Mouse (Mus musculus) adrenal gland, postnatal 14 days (tissue): ENCODE data around the gene Pknox1. TPM values are rescaled to one million over a fixed set of nuclear protein-coding genes. Genes with fewer than 3 reads are reported as not detected.
"Not testable (repeated sequence)": the region's sequence is repeated elsewhere in the genome, so short reads cannot be mapped to it uniquely, and the experiment has no call there.

Source experiments
- DNase-seq: peaks from one replicate; pipeline ENCODE4 v3.0.0; 2021; ENCODE audit warnings: mixed read lengths
- total RNA-seq: library from RNA; stranded (reverse); gene quantifications from 2 replicates; pipeline ENCODE4 v1.2.3, GENCODE M21; 2021

Gene Pknox1
- total RNA-seq, 1 experiment from 2014 or later, result 22.1 TPM

DNA sequence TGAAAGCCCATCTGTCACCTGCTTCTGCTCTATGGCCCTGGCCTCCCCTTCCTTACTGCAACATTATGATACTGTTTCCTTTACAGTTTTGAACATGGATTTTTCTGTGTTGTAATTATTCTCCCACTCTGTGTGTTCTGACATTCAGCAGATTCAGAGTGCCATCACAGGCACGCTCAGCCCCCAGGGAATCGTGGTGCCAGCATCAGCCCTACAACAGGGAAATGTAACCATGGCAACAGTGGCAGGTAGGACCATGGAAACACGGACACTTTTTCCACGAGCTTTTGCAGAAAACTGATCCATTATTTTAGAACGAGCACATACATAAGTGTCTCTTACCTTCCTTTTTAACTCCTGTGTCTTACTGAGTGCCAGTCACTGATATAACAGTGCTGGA, 30.5 kb downstream of the Pknox1 start:
- DNase-seq, result no peak

DNA sequence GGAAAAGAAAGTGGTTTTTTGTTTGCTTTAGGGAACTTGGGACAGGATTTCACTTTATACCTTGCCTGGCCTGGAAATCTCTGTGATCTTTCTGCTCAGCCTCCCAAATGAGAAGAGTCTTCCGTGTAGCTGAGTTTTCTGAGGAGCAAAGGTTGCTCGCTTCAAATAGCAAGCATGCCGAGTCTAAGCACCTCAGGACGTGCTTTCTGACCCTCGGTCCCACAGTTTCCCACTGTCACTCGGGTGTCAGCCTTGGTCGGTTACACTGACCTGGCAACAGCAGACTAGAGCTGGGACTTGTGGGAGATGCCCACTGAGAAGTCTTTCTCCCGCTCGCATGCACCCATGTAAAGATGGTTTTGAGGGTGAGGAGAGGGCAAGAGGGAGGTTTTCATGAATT, 33.4 kb downstream of the Pknox1 start:
- DNase-seq, result no peak

DNA sequence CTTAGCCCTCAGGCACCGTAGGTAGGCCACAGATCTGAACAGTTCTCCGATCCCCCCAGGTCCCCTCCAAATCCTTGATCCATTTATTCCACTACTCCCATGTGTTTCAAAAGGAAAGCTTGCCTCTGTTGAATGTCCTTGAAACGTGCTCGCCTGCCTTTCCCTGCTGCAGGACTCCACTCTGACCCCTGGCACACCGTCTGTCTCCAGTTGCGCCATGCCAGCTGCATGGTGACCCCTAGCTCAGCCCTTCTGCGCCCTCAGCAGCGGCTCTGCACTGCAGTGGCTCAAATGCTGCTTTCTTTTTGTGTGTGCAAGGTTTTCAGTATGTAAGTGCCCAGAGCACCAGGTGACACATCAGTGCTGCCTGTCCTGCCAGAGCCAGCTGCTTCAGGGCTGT, 34.1 kb downstream of the Pknox1 start:
- peak; percentile 49 for DNase-seq

DNA sequence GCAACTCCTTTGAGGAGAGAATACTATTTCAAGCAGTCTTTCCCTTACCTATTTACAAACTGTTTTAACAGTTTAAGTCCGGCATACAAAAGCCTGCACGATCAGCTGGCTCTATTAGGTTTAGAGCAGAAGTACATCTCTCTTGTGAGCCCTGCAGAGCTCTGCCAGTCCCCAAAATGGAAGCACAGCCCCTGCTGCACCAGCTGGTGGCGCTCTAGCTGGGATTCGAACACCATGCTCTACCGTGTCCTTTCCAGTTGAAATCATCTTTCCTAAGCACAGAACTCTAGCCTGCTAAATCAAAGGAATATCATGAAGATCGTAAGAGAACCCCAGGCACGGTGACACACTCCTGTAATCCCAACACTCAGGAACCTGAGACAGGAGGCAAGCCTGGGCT, 41.9 kb downstream of the Pknox1 start:
- no peak for DNase-seq

DNA sequence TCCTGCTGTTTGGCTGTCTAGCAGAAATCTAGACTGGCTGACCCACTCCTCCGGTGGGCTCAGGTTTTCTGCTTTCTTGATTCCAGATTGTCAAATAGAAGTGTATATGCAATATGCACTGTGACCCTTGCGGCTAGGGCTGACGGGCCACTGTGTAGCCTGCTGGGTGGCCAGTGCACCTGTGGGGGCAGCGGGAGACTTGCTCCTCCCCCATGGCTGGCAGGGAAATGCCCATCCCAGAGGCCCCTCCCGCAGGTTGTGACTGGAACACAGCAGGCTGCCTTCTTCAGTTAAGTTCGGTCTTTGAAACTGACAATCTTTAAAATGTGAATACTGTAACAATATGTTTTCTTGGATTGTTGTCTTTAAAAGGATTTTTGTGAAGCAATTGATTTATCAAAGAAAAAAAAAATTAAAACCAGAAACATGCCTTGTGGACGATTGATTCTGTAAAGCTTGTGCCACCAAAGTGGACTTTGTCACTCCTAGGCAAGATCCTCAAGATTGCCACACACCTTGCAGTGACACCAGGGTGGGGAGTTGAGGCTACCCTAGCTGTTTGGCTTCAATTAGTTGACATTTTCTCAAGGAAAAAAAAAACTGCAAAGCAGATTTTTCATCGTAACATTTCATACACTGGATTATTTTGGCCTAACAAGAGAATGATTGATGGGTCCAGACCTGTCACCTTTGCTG, 42.9 kb downstream of the Pknox1 start:
- DNase-seq, result no peak

DNA sequence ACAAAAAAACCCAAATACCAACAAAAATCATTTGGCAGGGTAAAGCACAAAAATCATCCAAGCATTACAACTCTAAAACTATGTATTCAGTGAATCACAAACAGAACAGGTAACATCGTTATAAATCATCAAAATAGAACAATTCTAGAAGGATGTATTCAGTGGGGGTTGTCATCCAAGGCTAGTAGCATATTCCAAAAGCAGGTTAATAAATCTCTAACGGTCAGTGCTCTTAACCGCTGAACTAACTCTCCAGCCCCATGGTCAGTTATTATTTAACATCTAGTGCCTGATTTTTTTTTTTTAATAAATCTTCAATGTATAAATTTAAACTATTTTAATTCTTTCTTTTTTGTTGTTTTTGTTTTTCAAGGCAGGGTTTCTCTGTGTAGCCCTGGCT, 44.6 kb downstream of the Pknox1 start:
- not testable (repeated sequence) for DNase-seq

DNA sequence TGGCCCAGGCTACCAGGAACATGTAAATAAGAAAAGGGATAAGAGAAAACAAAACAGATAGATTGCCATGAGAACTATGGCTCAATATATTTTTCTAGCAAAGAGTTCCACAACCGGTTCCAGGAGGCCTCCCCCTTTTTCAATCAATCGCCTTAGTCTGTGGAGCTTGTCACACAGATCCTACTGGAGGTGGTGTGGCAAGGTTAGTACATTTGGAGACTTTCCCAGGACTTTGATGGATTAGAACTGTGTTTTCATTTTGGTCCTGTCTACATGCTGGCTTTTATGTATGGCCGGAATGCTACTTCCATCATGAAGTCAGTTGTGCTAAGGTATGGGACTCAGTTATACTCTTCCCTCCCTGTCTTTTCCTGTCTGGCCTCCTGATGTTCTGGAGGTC, 45.4 kb downstream of the Pknox1 start:
- no peak for DNase-seq

DNA sequence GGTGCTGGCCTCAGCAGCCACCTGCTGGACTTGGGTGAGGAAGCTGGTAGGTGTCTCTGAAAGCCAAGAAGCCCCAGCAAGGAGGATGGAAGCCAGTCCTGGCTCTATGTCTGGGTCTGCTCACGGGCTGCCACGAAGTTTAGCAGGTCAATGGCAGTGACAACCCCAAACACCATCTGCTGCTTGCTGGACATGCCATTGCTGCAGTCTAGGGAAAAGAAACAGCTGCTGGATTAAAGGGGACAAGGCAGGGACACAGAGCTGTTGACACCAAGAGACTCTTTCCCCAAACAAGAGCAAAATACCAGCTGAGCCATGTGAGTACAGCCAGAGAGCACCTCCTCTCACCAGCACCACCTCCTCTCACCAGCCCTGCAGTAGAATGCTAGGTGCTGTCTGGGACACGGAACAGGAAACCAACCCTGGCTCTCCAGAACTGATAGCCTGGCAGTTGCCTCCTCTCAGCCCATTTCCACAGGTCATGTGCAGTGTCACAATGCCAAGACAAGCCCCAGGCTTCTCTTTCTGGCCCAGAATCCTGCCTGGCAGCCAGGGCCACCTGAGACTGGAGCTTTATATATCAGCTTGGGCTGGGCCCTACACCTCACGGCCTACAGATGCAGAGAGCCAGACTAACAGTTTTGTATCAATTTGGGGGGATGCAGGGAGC, 48.7 kb downstream of the Pknox1 start:
- DNase-seq, result peak; percentile 23

DNA sequence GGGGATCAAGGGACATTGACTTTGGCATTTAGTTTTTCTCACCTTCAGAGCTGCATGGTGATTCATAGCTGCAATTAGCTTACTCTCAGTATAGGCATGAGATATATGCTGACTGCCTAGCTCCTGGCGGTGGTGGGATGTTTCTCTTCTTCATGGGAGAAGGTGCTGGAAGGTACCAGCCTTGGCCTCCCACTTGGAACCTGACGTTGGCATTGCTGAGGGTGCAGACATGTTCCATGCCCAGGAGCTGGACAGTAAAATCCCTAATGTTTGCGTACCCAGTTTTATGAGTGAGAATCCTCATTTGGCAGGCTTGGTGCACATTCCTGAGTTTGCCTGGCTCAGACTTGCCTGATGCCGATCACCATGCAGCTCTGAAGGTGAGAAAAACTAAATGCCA, 58.6 kb downstream of the Pknox1 start:
- DNase-seq, result no peak

DNA sequence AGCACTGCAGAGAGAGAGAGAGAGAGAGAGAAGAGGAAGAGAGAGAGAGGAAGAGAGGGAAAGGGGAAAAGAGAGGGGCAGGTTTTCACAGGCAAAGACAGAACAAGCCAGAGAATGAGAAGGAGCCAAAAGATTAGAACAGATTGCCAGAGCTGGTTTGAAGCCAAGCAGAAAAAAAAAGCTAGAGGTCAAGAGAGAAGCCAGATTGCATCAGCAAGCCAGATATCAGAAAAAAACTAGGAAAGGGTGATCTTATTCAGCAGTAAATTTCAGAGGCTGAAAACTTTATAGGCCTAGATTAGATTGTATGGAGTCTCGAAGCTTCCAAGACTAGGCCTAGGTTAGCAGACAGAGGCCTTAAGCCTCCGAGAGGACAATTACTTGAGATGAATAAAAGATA, 63.4 kb downstream of the Pknox1 start:
- DNase-seq, result no peak

DNA sequence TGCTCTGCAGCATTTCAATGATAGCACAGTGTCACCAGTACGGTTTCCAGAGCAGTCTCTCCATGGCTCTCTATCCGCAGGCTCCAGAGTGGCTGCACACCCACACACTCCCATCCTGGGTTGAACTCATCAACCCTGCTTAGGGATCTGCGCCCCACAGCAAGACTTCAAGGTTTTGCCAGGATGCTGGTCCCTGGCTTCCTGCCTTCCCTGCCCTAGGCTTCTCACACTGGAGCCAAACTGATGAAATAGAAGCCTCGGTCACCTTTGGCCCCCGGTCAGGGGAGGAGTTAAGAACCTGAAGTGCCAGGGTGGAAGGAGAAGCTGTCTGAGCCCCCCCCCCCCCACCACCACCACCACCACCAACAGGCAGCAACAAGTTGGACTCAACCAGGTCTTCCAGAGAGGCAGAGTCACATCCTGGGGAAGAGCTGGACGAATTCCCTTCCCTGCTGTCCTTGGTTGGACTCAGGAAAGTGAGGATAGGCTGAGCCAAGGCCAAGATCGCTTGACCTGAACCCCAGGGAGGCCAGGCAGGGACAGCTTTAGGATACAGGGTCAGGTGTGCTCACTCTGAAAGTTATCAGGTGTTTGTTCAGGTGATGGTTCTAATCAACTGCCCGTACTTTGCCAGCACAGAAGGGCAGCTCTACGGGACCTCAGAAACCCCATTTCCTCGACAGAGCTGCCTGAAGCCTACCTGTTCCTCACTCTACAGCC, 66.7 kb downstream of the Pknox1 start:
- no peak for DNase-seq

DNA sequence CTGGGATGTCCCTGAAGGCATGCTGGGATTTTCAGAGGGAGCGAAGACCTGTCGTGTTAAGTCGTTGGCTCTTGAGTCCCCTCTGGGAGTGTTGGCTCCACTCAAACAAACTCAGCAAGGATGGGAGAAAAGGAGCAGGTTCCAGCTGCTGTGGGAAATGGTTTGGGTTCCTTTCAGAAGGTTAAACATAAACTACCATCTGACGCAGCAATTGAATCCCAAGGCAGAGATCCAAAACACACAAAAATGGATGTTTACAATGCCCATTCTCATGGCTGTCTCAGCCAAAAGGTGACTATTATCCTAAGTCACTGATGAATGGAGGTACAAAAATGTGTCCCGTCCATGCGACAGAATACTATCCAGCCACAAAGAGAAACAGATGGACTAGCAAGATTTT, 68.5 kb downstream of the Pknox1 start:
- no peak for DNase-seq

DNA sequence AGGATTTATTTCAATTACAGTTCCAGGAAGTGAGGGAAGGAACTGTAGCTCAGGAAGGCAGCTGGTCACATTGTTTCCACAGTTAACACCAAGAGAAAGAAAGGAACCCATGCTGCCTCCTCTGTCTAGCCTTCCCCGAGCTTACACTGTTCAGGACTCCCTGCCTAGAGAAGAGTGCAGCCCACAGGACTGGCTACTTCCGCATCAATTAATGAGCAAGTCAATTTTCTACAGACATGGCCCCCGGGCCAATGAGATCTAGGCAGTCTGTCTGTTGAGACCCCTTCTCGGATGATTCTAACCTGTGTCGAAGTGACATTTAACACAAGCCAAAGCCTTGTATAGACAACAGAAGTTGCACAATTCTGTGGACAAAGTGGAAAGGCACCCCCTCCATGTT, 70.4 kb downstream of the Pknox1 start:
- no peak for DNase-seq

DNA sequence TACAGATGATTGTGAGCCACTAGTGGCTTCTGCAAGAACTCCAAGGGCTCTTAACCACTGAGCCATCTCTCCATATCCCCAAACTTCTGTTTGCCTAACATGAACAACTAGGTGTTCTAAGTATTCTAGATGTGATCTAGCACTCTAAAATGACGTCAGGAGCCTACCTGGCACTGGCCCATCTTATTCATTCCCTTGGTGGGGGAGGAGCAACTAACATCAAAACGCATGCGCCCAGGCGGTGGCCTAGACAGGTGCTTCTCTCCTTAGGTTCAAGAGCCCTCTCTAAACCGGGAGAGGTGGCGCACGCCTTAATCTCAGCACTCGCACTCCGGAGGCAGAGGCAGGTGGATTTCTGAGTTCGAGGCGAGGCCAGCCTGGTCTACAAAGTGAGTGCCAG, 71.2 kb downstream of the Pknox1 start:
- no peak for DNase-seq

DNA sequence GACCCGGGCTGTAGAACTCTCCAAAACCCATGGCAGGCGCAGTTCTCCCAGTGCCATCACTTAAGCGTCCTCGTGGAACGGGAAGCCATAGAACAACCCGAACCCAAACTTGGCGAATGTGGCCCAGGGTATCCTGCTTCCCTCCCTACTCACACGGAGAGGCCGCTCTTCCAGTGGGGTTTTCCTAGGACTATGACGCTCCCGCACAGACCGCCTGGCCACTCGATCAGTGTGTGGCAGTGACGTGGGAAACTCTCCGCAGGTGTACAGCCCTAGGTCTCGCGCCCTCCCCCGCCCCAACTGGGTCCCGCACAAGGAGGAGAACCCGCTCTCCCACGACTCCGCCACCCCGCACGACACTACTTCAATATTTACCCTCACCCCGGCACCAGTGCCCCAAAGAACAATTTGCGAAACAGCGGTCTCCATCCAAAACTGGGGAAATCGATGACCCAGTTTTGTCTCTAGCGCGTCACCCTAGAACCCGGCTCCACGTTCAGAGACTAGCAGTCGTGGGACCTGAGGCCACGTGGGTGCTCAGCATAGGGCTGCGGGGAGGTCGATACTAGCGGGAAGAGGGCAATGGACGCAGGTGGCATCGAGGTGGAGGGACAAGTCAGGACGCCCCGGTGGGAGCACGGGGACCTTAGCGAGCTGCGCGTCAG, 71.9 kb downstream of the Pknox1 start:
- DNase-seq, result no peak

DNA sequence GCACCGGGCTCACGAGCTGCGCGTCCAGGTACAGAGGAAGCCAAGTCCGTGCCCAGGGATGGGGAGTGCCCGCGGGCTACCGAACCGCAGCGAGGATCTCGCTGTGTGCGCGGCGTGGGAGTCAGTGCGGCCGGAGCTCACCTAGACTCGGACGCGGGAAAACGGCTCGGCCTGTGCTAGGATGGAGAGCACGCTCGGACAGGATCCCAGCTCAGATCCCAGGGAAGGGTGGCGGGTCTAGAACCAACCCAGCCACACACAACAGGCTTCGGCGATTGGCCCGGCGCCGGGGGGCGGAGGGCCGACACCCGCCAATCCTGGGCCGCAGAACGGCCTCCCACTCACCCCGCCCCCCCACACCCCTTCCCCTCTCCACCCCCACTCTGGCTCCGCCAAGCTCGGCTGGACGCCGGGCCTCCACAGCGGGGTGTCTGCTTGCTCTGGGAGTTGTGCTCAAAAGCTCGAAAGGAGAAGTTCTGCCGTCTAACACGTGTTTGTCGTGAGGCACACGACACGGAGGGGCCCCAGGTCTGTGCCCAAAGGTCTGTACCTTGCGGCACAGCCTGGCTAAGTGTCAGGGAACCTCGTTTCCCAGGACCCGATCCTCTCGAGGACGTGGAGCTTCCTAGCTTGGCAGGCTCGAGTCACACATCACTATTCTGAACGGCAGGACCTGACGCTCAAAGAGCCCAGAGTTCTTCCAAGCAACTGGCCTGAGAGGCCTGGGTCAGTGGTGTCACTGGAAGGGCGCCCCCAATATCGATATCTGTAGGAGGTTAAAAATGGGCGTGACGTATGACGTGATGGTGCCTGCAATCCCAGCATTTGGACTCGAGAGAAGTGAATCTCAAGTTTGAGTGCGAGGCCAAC, 72.6 kb downstream of the Pknox1 start, which contains the start of gene Cbs:
Cbs (minus strand) TSS at position 297 of the 870 bp plus-strand sequence.
- DNase-seq, result peak; percentile 86

DNA sequence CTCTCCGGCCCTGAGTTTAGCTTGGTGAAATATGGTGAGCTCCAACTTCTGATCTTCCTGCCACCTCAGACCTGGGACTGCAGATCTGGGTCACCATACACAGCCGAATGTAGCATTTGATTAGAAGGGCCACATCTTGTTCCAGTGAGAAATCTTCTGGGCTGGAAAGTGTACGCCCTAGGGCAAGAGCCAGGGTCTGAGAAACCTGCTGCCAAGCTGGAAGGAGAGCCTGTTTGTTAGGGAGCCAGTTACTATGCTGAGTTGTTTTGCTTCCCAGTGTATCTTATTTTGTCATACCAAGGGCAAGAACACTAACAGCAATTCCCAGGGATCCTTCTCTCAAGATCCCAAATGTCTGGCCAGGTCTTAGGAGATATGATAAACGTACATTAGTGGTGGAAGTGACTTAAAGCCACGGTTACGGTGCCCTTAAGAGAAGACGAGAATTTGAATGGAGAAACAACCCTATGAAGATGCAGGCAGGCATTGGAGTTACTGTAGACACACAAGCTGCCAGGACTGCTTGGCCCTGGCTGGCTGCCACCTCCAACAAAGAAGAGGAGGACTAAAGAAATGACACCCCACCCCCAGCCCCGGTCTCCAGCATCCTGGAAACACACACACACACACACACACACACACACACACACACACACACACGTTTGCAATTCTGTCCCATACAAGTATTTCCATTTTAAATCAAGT, 73.5 kb downstream of the Pknox1 start:
- peak; percentile 61 for DNase-seq

DNA sequence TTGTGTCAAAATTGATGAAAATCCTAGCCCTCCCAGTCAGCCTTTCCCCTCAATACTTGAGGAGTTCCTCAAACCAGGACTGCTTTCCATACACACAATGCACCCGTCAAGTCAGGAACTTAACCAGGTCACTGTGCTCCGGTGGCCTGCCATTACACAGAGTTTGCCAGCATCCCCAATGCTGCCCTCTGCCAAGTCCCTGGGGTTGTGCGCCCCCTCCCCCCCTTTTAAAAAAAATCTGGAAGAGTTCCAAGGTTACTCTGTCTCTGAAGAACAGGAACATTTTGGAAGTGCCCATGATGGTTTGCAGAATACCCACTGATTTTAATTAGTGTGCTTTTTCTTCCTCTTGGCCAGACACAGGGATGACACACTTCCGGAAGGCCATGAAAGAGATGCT, 75.1 kb downstream of the Pknox1 start:
- peak; percentile 40 for DNase-seq

DNA sequence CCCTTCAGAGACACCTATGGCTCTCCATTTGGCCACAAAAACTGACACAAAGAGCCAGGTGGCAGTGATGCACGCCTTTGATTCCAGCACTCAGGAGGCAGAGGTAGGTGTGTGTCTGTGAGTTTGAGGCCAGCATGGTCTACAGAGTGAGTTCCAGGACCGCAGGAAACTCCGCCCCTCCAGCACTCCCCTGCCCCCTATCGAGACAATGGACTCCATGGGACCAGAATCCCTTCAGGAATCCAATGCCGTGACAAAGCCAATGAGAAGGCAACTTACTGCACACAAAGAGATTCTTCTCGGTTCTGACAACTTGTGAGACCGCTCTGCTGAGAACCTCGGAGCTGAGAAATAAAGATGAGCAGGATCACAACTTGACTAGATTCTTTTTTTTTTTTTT, 77.8 kb downstream of the Pknox1 start:
- no peak for DNase-seq

DNA sequence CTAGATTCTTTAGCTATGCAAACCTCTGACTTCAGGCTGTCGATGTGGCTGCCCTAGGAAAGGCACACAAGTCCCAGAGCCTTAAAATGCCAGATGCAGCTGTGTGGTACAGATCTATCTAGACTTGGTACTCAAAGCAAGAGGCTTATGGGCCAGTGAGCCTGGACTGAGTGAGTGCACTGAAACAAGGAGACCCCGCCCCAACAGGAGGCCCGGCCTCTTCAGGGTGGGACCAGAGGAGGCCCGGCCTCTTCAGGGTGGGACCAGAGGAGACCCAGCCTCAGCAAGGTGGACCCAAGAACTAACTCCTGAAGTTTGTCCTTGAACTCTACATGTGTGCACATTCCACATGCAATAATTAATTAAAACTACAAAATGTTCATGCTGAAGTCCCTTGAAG, 78.4 kb downstream of the Pknox1 start:
- no peak for DNase-seq
